Mouse (Mus musculus) ES-CJ7 (cell line): ENCODE results near the gene Lrtm1.
A peak's percentile ranks its signal among the peaks of the same experiment; 100 is the strongest.

ENCODE experiments used
- DNase-seq: peaks from one replicate; pipeline ENCODE4 v3.0.0; 2011; ENCODE audit warnings: low read depth, low spot score

Gene Lrtm1

DNA sequence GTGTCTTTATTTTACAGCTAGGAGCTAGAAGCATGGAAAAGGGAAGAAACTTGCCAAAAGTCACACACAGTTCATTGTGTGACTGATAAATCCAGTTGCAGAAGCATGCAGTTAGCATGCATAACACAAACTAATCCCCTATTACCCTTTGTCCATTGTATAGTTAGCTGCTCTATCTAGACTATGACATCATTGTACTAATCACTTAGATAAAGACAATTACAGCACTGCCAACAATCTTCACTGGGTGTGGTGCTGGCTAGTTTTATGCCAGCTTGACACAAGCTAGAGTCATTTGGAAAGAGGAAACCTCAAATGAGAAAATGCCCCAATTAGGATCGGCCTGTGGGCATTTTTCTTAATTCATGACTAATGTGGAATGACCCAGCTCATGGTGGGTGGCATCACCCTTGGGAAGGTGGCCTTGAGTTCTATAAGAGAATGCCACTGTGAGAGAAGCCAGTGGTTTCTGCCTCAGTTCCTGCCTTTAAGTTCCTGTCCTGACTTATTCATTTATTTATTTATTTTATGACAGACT lies 13.9 kb downstream of the Lrtm1 start:
- DNase-seq: no peak

DNA sequence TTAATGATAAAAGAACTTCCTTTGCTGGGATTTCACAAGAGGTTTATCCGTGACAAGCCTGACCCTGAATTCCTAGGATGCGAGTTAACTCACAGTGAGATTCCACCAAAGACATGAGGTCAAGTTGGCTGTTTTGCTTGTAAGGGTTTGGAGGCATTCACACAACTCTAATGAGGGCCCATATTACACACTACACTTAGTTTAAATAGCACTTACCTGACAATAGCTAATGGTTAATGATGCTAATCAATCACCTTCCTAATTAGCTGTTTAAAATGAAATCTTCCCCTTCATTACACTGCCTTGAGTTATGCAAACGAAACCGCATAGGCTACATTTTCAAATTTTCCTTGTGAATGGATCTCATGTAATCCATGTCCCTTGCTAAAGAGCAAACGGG lies 20.2 kb downstream of the Lrtm1 start:
- no peak for DNase-seq

DNA sequence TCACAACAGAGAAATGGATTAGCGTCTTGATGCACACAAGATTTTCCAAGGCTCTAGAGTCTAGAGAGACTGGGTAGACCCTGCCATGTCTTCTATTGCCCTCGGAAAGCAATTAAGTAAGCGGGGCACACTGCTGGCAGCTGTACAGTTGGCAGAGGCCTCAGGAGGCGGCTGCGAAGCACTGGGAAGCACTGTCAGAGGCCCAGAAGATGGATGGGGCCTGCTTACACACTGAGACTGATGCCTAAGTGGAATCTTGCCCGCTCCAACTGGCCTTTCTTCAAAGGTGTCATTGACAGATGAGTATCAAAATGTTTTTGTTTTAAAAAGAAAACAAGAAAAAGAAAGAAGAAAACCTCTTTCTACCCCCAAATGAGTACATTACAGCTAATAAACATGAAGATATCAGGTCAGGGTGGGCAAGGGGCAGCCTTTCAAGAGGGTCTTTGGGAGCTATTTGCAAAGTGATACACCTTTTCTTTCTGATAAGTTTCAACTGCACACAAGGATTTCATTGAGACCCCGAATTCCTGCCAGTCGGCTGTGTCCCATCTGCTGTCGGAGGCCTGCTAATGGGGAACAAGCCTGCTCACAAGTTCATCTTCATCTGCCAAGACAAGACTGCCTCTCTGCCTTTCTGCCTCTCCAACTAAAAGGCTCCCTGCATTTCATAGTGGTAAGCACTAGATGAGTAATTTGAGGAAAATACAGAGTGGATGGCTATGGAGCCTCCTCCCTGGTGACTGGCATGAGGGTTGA lies 22.8 kb downstream of the Lrtm1 start:
- no peak for DNase-seq

DNA sequence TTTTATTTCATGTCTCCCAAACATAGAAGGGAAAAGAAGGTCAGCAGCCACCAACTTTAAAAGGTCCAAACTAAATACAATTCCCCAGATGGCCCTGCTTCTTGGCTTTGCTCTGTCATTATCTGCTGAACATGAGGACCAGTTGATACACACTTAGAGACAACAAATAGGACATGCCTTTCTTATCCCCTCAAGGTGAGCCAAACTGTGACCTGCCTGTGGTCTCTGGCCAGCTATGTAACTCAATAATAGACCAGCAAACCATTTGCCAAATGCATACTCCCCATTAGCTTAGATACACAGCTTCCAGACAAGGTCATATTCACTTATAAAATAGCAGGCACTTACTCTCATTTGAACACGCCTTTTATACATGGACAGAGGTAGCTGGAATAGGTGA lies 23.5 kb downstream of the Lrtm1 start:
- no peak for DNase-seq

DNA sequence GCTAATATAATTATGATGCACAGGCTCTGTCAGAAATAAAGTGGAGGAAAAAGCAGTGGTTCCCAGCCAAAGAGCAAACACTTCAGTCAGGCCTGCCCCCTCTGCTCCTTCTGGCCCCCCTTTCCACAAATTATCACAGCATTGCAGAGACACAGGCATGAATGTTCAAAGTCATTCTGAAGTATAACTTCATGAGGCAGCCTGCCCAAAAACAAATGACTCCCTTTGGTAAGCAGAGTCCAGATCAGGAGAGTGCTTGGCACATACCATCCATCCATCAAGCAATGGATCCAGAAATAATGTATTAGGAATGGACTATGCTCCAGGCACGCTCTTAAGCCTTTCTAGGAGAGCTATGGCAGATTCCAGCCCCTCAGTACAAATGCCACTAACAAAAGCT lies 24.3 kb downstream of the Lrtm1 start:
- no peak for DNase-seq

DNA sequence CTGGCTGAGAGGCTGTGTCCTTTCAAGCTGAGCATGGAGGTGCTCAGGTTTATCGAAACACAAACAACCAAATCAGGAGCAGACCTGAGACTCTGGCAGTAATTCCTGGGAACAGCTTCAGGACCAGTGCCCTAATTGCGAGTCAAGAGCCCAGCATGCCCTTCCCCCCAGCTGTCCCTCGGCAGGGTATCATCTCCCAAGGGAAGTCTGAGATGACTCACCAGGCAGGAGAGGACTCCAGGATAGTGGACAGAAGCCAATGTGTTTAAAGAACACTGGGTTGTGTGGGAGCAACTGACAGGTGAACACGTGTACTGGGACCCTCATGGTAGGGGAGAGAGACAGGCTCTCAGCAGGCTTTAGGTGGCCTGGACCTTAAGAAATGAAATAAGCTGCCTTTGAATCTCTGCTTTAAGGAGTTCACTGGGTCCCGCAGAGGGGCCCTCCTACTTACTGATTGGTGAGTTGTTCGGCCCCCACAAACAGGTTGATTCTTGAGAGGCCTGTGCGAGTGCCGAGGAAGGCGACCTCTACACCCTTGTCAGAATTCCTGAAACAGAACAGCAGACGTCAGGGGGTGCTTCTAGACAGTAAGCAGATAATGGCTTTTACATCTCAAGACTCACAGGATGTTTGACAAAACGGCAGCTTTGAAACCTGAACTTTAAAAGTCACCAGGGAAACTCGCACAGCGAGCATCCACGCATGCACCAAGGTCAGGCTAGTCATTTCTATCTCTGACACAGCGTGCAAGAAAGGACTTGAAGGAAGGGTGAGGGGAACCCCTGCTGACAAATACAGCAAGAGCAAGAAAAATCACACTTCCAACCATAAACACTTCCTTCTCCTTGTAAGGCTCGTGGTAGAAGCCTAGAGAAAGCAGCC lies 34.2 kb downstream of the Lrtm1 start:
- peak; percentile 8 for DNase-seq

DNA sequence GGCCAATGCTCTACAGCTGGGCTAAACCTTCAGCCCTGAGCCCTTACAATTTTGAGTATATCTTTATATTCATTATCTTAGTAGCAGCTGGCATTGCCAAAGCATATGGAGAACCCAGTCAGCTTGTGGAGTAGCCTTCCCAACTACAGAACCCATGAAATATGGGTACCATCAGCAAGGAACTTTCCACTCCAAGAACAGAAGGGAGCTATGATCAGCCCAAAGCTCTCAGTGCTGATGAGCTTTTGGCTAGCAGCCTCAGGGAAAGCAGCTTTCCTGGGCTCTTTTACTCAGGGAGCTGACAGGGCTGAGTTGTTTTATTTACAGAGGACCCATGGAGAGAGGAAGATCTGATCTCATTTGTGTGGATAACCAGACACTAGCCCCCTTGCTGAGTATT lies 42.7 kb downstream of the Lrtm1 start:
- no peak for DNase-seq

DNA sequence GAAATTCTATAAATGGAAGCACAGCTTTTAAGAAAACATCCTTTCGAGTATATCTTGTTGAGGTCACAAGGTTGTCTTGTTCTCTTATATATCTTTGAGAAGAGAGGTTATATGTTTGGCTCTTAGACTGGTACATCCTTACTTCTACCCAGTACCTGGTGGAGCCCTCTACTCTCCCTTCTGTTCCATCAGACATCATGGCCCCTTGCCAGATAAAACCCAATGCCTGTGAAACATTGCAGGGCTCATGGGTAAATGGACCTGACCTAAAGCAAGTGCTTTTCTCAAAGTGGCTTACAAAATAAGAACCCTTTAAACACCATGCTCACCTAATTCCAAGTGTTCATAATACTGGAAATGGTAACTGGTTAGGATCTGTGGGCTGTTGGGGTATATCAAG lies 43.5 kb downstream of the Lrtm1 start:
- no peak for DNase-seq

DNA sequence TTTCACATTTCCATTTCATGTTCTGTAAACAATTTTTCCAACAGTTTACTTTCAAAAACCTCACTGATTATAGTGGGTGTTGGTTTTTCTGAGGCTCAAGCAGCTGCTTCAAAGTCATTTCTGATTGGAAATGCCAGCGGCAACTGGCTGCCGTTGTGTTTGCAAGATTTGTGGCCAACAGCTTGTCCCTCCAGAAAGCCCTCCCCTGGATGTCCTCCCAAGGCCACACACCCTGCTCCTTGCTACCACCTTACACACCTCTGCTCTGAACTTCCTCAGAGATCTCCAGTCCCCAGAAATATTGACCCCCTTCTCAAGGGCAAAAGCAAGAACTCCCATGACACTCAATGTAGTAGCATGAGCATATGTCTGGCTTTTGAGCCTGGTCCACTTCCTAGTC lies 44.7 kb downstream of the Lrtm1 start:
- no peak for DNase-seq

DNA sequence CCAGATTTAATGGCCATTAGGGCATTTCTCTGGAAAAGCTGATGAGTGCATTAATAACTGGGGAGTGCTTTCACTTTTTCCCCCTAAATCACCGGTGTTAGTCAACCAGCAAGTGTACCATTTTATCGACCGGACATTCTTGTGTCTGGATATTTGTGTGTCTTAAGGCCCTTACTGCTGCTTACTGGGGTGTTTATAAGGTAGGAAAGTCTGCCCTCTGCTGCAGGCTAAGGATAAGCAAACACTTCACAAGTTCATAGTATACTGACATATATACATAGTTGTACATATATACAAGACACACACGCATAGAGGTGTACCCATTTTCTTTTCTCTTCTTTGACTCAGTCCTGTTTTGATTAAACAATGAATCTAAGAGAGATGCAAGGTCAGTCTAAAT lies 55.7 kb downstream of the Lrtm1 start:
- no peak for DNase-seq

DNA sequence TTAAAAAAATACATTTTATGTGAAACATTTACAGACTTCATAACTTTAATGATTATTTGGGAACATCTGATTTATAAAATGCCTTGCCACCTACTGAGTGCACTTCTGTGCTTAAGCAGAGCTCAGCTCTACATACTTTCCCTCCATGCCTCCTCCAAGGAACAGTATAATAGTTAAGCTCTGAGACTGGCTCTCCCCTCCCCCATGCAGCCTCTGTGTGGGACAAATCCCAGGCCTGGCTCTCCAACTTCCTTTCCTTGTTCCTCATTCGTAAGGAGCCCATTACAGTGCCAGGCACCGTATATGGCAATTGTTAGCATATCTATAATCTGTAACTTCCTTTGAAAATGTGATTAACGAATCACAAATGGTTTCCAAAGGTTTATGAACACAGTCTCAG lies 59.4 kb downstream of the Lrtm1 start:
- DNase-seq: no peak

DNA sequence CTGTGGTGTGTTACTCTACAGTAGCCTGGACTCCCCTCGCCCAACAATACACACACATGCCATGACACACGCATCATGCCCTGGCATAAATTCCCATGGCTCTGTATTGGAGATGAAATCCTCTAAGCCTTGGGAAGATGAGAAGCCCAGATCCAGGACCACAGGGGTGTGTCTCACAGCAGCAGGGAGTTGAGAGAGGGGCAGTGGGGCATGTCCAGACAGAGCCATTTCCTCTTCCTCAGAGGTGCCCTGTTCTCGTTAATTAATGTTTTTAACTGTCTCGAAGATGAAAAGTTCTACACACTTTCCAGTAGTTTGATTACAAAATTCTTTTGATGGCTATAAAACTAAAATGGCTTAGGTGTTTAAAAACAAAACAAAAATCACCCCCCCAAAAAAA lies 62.2 kb downstream of the Lrtm1 start:
- DNase-seq: no peak

DNA sequence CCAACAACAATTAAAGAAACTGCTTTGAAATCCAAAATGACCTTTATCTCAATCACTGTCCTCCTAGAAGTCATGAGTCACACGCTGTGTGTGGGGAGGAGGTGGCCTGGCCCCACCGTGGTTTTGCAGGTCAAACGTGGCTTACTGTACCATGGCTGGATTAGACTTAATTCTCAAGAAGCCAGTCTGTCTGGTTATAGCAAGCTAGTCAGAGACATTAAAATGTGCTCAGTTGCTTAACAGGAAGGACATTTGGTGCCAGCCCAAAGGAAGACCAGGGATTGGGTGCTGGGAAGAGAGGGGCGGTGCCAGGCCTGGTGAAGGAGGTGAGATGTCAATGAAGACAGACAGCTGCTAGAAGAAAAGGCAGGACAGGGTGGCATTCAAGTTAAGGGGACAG lies 62.6 kb downstream of the Lrtm1 start:
- no peak for DNase-seq

DNA sequence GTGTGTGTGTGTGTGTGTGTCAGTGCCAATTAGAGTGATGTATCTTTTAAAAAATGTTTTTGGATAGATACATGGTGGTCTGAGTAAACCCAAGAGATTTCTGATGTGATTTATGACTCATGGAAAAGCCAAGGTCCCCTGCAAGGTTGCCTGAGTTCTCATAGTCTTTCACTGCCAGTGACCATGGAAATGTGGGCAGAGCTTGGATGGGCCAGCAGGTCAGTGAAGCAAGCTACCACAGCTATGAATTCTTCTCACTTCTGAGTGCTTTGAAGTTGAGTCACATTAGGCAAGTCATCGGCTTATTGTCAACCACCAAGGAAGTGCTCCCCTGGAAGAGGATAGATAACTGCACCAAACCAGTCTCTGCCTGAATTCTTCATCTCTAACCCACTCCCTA lies 64.2 kb downstream of the Lrtm1 start:
- no peak for DNase-seq
